Mouse (Mus musculus) heart, embryonic 12.5 days (tissue): ENCODE data around the gene Ndc80. TPM values are rescaled to one million over a fixed set of nuclear protein-coding genes. Genes with fewer than 3 reads are reported as not detected.
"Not testable (repeated sequence)": the region's sequence is repeated elsewhere in the genome, so short reads cannot be mapped to it uniquely, and the experiment has no call there.

Experiments
- ATAC-seq: fragments of 200-750 bp; cut with Nextera tagmentation; 2 replicates; pipeline ENCODE4 v1.8.0; 2017; ENCODE audit warnings: moderate TSS enrichment, moderate library complexity; ENCODE audit not compliant: insufficient number of reproducible peaks, low FRiP score
- H3K27ac ChIP-seq: fragments of 300-500 bp; sonication (generic); 2 replicates; pipeline ENCODE4 v1.5.1; 2016; ENCODE audit warnings: mild to moderate bottlenecking, moderate library complexity; ENCODE audit not compliant: poor library complexity, severe bottlenecking
- H3K27me3 ChIP-seq: fragments of 300-500 bp; sonication (generic); replicated peaks from 2 replicates; pipeline ENCODE4 v1.6.1; 2016; ENCODE audit warnings: mild to moderate bottlenecking, moderate library complexity
- H3K36me3 ChIP-seq: fragments of 300-500 bp; sonication (generic); 2 replicates; pipeline ENCODE4 v1.6.1; 2016; ENCODE audit warnings: mild to moderate bottlenecking, moderate library complexity
- H3K4me1 ChIP-seq: fragments of 300-500 bp; sonication (generic); replicated peaks from 2 replicates; pipeline ENCODE4 v1.6.1; 2016; ENCODE audit warnings: mild to moderate bottlenecking
- H3K4me2 ChIP-seq: fragments of 300-500 bp; sonication (generic); 2 replicates; pipeline ENCODE4 v1.6.1; 2016; ENCODE audit warnings: mild to moderate bottlenecking, moderate library complexity
- H3K4me3 ChIP-seq: fragments of 300-500 bp; sonication (generic); 2 replicates; pipeline ENCODE4 v1.5.1; 2016; ENCODE audit warnings: mild to moderate bottlenecking
- H3K9ac ChIP-seq: fragments of 300-500 bp; sonication (generic); 2 replicates; pipeline ENCODE4 v1.6.1; 2016; ENCODE audit warnings: mild to moderate bottlenecking, moderate library complexity
- H3K9me3 ChIP-seq: fragments of 300-500 bp; sonication (generic); replicated peaks from 2 replicates; pipeline ENCODE4 v1.6.1; 2016; ENCODE audit warnings: mild to moderate bottlenecking, moderate library complexity
- WGBS: fragments of 180-500 bp; shearing (Covaris S2); methylation state at CpG from one replicate; pipeline ENCODE4 v1.1.7; 2016; 5-methylcytosine and 5-hydroxymethylcytosine counted together
- polyA plus RNA-seq: library from polyadenylated mRNA; unstranded; fragments of >200 nt; fragmentation: Nextera tagmentation; extraction: Ambion mirVana; gene quantifications from 2 replicates; pipeline ENCODE4 v1.2.1, GENCODE M21; 2016

Gene Ndc80
- polyA plus RNA-seq: 38.4 and 38.7 TPM in 2 replicates

GRCm38 (mm10) chr17:71526711-71527564 lies at the start of gene Ndc80:
TSS of gene Ndc80 (minus strand) at chr17:71526857.
- WGBS: under 1% methylated on average over 66 of the region's 66 CpGs
- peak within 1 kb of the TSS; percentile 76 for H3K4me2 ChIP-seq
- ATAC-seq: peak; percentile 97

GRCm38 (mm10) chr17:71561631-71562030 lies 35.0 kb upstream of the Ndc80 start:
- H3K9ac ChIP-seq: no peak overlapping the region
- no peaks in the 10 kb centered on the region for H3K27me3 ChIP-seq
- H3K9me3 ChIP-seq: no peaks in the 10 kb centered on the region
- no peak overlapping the region for H3K27ac ChIP-seq
- no peaks in the 10 kb centered on the region for H3K4me1 ChIP-seq
- H3K36me3 ChIP-seq: no peaks in the 10 kb centered on the region
- ATAC-seq: no peak
- H3K4me2 ChIP-seq: no peak overlapping the region
- H3K4me3 ChIP-seq: no peak overlapping the region

More at GRCm38 (mm10) chr17:71526711-71527564, at the start of gene Ndc80:
- Histone ChIP-seq H3K4me1 (peaks cover 15% of the 10 kb centered on the region), H3K4me3 (peak within 1 kb of the TSS; percentile 78), H3K36me3 (peaks cover 10% of the 10 kb centered on the region), H3K9me3 (no peaks in the 10 kb centered on the region), H3K27me3 (no peaks in the 10 kb centered on the region), H3K27ac (peak within 1 kb of the TSS; percentile 89), H3K9ac (peak within 1 kb of the TSS; percentile 71)

GRCm38 (mm10) chr17:71552901-71553300 lies 26.2 kb upstream of the Ndc80 start:
- Histone ChIP-seq H3K4me2 (peak overlapping the region; percentile 98), H3K9ac (no peak overlapping the region)
- WGBS: 12% methylated on average over 11 of the region's 11 CpGs

GRCm38 (mm10) chr17:71551757-71552451 lies 25.2 kb upstream of the Ndc80 start, which contains the start of gene Spdya:
TSS of gene Spdya (plus strand) at chr17:71552061.
- Histone ChIP-seq H3K9me3 (no peaks in the 10 kb centered on the region), H3K27me3 (peaks cover 26% of the 10 kb centered on the region), H3K36me3 (no peaks in the 10 kb centered on the region), H3K4me3 (peak within 1 kb of the TSS; percentile 73), H3K4me1 (peaks cover 11% of the 10 kb centered on the region), H3K4me2 (peak within 1 kb of the TSS; percentile 98), H3K27ac (no peak within 1 kb of the TSS), H3K9ac (peak within 1 kb of the TSS; percentile 81)
- WGBS: under 1% methylated on average over 71 of the region's 78 CpGs
- ATAC-seq: peak; percentile 96

More at GRCm38 (mm10) chr17:71552901-71553300, 26.2 kb upstream of the Ndc80 start:
- Histone ChIP-seq H3K27ac (no peak overlapping the region), H3K4me3 (peak overlapping the region; percentile 73), H3K9me3 (no peaks in the 10 kb centered on the region), H3K4me1 (peaks cover 11% of the 10 kb centered on the region), H3K36me3 (no peaks in the 10 kb centered on the region), H3K27me3 (peaks cover 26% of the 10 kb centered on the region)
- ATAC-seq: no peak

- H3K9me3 ChIP-seq: no peaks in the 10 kb centered on the region
These were observed 24.7 kb upstream of the Ndc80 start for GRCm38 (mm10) chr17:71551350-71551749.

GRCm38 (mm10) chr17:71548586-71548985 lies 21.9 kb upstream of the Ndc80 start:
- 0% methylated on average over 1 of the region's 1 CpGs for WGBS
- Histone ChIP-seq H3K9me3 (no peaks in the 10 kb centered on the region), H3K27ac (no peak overlapping the region), H3K9ac (no peak overlapping the region), H3K36me3 (no peaks in the 10 kb centered on the region), H3K4me3 (no peak overlapping the region), H3K4me1 (peaks cover 11% of the 10 kb centered on the region), H3K4me2 (no peak overlapping the region), H3K27me3 (peaks cover 22% of the 10 kb centered on the region)
- no peak for ATAC-seq

More at GRCm38 (mm10) chr17:71551350-71551749, 24.7 kb upstream of the Ndc80 start:
- Histone ChIP-seq H3K36me3 (no peaks in the 10 kb centered on the region), H3K27ac (no peak overlapping the region), H3K4me2 (peak overlapping the region; percentile 98), H3K9ac (peak overlapping the region; percentile 81), H3K4me1 (peaks cover 11% of the 10 kb centered on the region), H3K4me3 (peak overlapping the region; percentile 73), H3K27me3 (peaks cover 26% of the 10 kb centered on the region)
- WGBS: 8% methylated on average over 6 of the region's 6 CpGs
- ATAC-seq: no peak

- H3K9me3 ChIP-seq: no peaks in the 10 kb centered on the region
- no peaks in the 10 kb centered on the region for H3K36me3 ChIP-seq
- 72% methylated on average over 3 of the region's 3 CpGs for WGBS
- no peaks in the 10 kb centered on the region for H3K27me3 ChIP-seq
- H3K4me1 ChIP-seq: no peaks in the 10 kb centered on the region
- ATAC-seq: no peak
- no peak overlapping the region for H3K4me3 ChIP-seq
- no peak overlapping the region for H3K9ac ChIP-seq
- H3K4me2 ChIP-seq: no peak overlapping the region
- no peak overlapping the region for H3K27ac ChIP-seq
These were observed 10.5 kb upstream of the Ndc80 start for GRCm38 (mm10) chr17:71537164-71537563.

- not testable (repeated sequence) for H3K36me3 ChIP-seq, H3K27ac ChIP-seq, ATAC-seq, H3K4me1 ChIP-seq, H3K9ac ChIP-seq, H3K9me3 ChIP-seq, H3K4me2 ChIP-seq, H3K4me3 ChIP-seq, H3K27me3 ChIP-seq
- WGBS: 57% methylated on average over 1 of the region's 1 CpGs
These were observed 8.9 kb upstream of the Ndc80 start for GRCm38 (mm10) chr17:71535595-71535994.

GRCm38 (mm10) chr17:71528042-71528441 lies 1.4 kb upstream of the Ndc80 start:
- no peak for ATAC-seq
- H3K27ac ChIP-seq: no peak overlapping the region
- H3K27me3 ChIP-seq: no peaks in the 10 kb centered on the region
- H3K36me3 ChIP-seq: peaks cover 3% of the 10 kb centered on the region
- H3K9me3 ChIP-seq: no peaks in the 10 kb centered on the region
- no peak overlapping the region for H3K4me3 ChIP-seq
- no peak overlapping the region for H3K9ac ChIP-seq
- H3K4me1 ChIP-seq: peaks cover 15% of the 10 kb centered on the region
- no peak overlapping the region for H3K4me2 ChIP-seq

- WGBS: under 1% methylated on average over 13 of the region's 13 CpGs
- H3K36me3 ChIP-seq: peaks cover 13% of the 10 kb centered on the region
- peak overlapping the region; percentile 89; the same call in 1 of the 2 replicates for H3K27ac ChIP-seq
- H3K9ac ChIP-seq: peak overlapping the region; percentile 71
- H3K27me3 ChIP-seq: no peaks in the 10 kb centered on the region
- peak overlapping the region; percentile 78 for H3K4me3 ChIP-seq
- H3K4me2 ChIP-seq: peak overlapping the region; percentile 76
- H3K4me1 ChIP-seq: peaks cover 15% of the 10 kb centered on the region
- ATAC-seq: peak; percentile 55
- H3K9me3 ChIP-seq: no peaks in the 10 kb centered on the region
These were observed 352 bp downstream of the Ndc80 start for GRCm38 (mm10) chr17:71526302-71526708.

- H3K4me3 ChIP-seq: no peak overlapping the region
- no peak for ATAC-seq
- no peak overlapping the region for H3K4me2 ChIP-seq
- WGBS: 94% methylated on average over 11 of the region's 11 CpGs
- no peaks in the 10 kb centered on the region for H3K9me3 ChIP-seq
- no peaks in the 10 kb centered on the region for H3K27me3 ChIP-seq
- no peaks in the 10 kb centered on the region for H3K4me1 ChIP-seq
- peaks cover 83% of the 10 kb centered on the region for H3K36me3 ChIP-seq
- H3K27ac ChIP-seq: no peak overlapping the region
- no peak overlapping the region for H3K9ac ChIP-seq
These were observed 16.4 kb downstream of the Ndc80 start for GRCm38 (mm10) chr17:71510297-71510696.
